Mouse (Mus musculus) testis, adult 2 months (tissue): Measurements from ENCODE around the gene Diablo.

Source experiments
- CTCF ChIP-seq: fragments of 200-500 bp; IDR thresholded peaks from 2 replicates; pipeline ENCODE4 v1.5.1; 2012; ENCODE audit warnings: low read depth, mild to moderate bottlenecking, inconsistent platforms, low read length, moderate library complexity; ENCODE audit not compliant: control insufficient read depth, insufficient read depth, insufficient replicate concordance
- POLR2A ChIP-seq: fragments of 200-500 bp; IDR thresholded peaks from 2 replicates; pipeline ENCODE4 v1.6.1; 2012; ENCODE audit warnings: low read depth, mild to moderate bottlenecking, inconsistent platforms, low read length, moderate library complexity; ENCODE audit not compliant: control insufficient read depth

- TF ChIP-seq POLR2A (no peak), CTCF (no peak)
Measured at GRCm38 (mm10) chr5:123522166-123522565, 1.8 kb downstream of the Diablo start.
